In the genomic region with DNA sequence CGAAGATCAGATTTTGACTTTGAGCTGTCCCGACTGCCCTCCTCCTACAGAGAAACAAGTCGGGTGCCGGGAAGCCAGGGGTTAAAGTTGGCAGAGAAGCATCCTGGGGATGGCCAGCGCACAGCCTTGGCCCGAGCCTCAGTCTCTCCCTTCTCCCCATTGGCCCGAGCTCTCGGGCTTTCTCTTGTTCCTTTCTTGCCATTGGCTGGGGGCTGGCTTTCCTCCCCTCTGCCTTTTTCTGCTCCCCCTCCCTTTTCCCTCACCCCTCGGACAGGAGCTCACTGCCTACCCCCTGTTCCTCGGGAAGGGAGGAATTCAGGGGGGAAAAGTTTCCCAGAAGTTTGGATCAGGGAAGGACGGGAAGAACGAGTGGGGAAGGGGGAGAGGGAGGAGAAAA, we compare ENCODE assay signal across 9 mouse cellular contexts. TPM values are rescaled to one million over a fixed set of nuclear protein-coding genes. Genes with fewer than 3 reads are reported as not detected.
A peak's percentile ranks its signal among the peaks of the same experiment; 100 is the strongest.
DNase-seq lines count a peak whose midpoint lies in the region; ATAC-seq and TF ChIP-seq lines count a peak whose summit lies in the region.
"Had no signal": no experiment of that assay in that cellular context is flagged by ENCODE, and none has a peak within 500 bp of the region (broad histone marks: within the 10 kb centered on the region; RNA-seq: fewer than 3 reads in every experiment).

No protein-coding gene starts in this region.

- H3K79me2 ChIP-seq in MEL (ENCODE audit: control insufficient read depth, insufficient read depth, low read length, poor library complexity), result peaks cover 30% of the 10 kb centered on the region

- TF ChIP-seq CTCF in MEL (IDR thresholded peaks at IDR 0.05 in 2 of 3, conservative IDR thresholded peaks at IDR 0.05 in 1 of 3; ENCODE audit: control insufficient read depth in 1 of 3, insufficient read depth in 1 of 3, low read depth in 2 of 3, low read length in 3 of 3, poor library complexity in 1 of 3, severe bottlenecking in 1 of 3), result no peak
- TF ChIP-seq CTCF in liver, embryonic 14.5 days (IDR thresholded peaks at IDR 0.05; ENCODE audit: low read depth), result no peak

- no peak for TF ChIP-seq POLR2A in MEL (IDR thresholded peaks at IDR 0.05; ENCODE audit: control insufficient read depth in 1 of 2, insufficient read depth in 1 of 2, low read depth in 1 of 2, low read length in 2 of 2, poor library complexity in 1 of 2)

- H3K9me3 ChIP-seq in forebrain, embryonic 10.5 days, result no peaks in the 10 kb centered on the region
- H3K9me3 ChIP-seq in forebrain, embryonic 16.5 days (ENCODE audit: control insufficient read depth, low read length), result no peaks in the 10 kb centered on the region
- H3K9me3 ChIP-seq in MEL (replicated peaks; ENCODE audit: insufficient read depth, low read length), result no peaks in the 10 kb centered on the region
- no peaks in the 10 kb centered on the region for H3K9me3 ChIP-seq in liver, embryonic 14.5 days (ENCODE audit: control insufficient read depth, low read length)

- H3K9ac ChIP-seq in forebrain, embryonic 16.5 days (replicated peaks; ENCODE audit: low read depth, low read length), result no peak overlapping the region
- peak overlapping the region; percentile 99 for H3K9ac ChIP-seq in MEL (ENCODE audit: control insufficient read depth, low read depth, low read length, poor library complexity, severe bottlenecking)
- no peak overlapping the region for H3K9ac ChIP-seq in liver, embryonic 14.5 days (replicated peaks)

- peaks cover 47% of the 10 kb centered on the region for H3K4me1 ChIP-seq in forebrain, embryonic 10.5 days
- peaks cover 9% of the 10 kb centered on the region for H3K4me1 ChIP-seq in forebrain, embryonic 16.5 days (replicated peaks; ENCODE audit: control insufficient read depth, insufficient read depth, low read length)
- peaks cover 0 to 7% of the 10 kb centered on the region in 2 experiments; a peak in 1 of 4 replicates for H3K4me1 ChIP-seq in MEL (ENCODE audit: control insufficient read depth in 1 of 2, insufficient read depth in 2 of 2, low read length in 2 of 2)
- H3K4me1 ChIP-seq in liver, embryonic 14.5 days (replicated peaks; ENCODE audit: control insufficient read depth in 2 of 2, insufficient read depth in 2 of 2, low read length in 1 of 2), result no peaks in the 10 kb centered on the region

- H3K4me2 ChIP-seq in forebrain, embryonic 16.5 days (ENCODE audit: low read length), result no peak overlapping the region
- H3K4me2 ChIP-seq in liver, embryonic 14.5 days (ENCODE audit: low read depth), result peak overlapping the region; percentile 38

- under 1% methylated on average over 12 of the region's 12 CpGs for WGBS in forebrain, embryonic 10.5 days
- 0% methylated on average over 12 of the region's 12 CpGs for WGBS in forebrain, embryonic 16.5 days
- WGBS in liver, embryonic 14.5 days (ENCODE audit: insufficient replicate concordance), result 4% methylated on average over 12 of the region's 12 CpGs

- no peak for TF ChIP-seq RAD21 in MEL (IDR thresholded peaks at IDR 0.05; ENCODE audit: low read depth, low read length)

- H3K27me3 ChIP-seq in forebrain, embryonic 10.5 days (ENCODE audit: poor library complexity, severe bottlenecking), result peaks cover 100% of the 10 kb centered on the region
- peaks cover 78% of the 10 kb centered on the region for H3K27me3 ChIP-seq in forebrain, embryonic 16.5 days (replicated peaks; ENCODE audit: control insufficient read depth, insufficient read depth, low read length)
- no peaks in the 10 kb centered on the region for H3K27me3 ChIP-seq in MEL (ENCODE audit: control insufficient read depth in 1 of 2, insufficient read depth in 2 of 2, low read length in 2 of 2)
- H3K27me3 ChIP-seq in liver, embryonic 14.5 days (ENCODE audit: control insufficient read depth, insufficient read depth, low read length), result peaks cover 100% of the 10 kb centered on the region

- peak; percentile 75 for DNase-seq in forebrain, embryonic 10.5 days (ENCODE audit: extremely low spot score, low spot score)
- peak; percentile 85 for DNase-seq in MEL (ENCODE audit: low read depth, low spot score)
- DNase-seq in gastrocnemius, adult 18-20 months (ENCODE audit: low spot score), result peak; percentile 83
- DNase-seq in liver, embryonic 14.5 days (ENCODE audit: low read depth in 3 of 3, low spot score in 3 of 3), result no peak
- DNase-seq in testis, postnatal 10 days (ENCODE audit: low spot score), result no peak
- no peak for DNase-seq in adrenal gland, adult 8-10 months
- DNase-seq in cerebellum, adult 18-20 months, result no peak

- H3K27ac ChIP-seq in forebrain, embryonic 10.5 days, result no peak overlapping the region
- H3K27ac ChIP-seq in forebrain, embryonic 16.5 days (ENCODE audit: low read length), result no peak overlapping the region
- no peak overlapping the region for H3K27ac ChIP-seq in MEL (ENCODE audit: control insufficient read depth, low read depth, low read length)
- H3K27ac ChIP-seq in liver, embryonic 14.5 days, result no peak overlapping the region

- no peak for TF ChIP-seq EP300 in MEL (IDR thresholded peaks at IDR 0.05; ENCODE audit: low read depth in 1 of 2, low read length in 2 of 2)
- TF ChIP-seq EP300 in liver, embryonic 14.5 days (IDR thresholded peaks at IDR 0.05; ENCODE audit: low read depth), result no peak

- peak overlapping the region; percentile 56 for H3K4me3 ChIP-seq in forebrain, embryonic 10.5 days
- H3K4me3 ChIP-seq in forebrain, embryonic 16.5 days (replicated peaks; ENCODE audit: low read length), result no peak overlapping the region
- peak overlapping the region; percentile 87 to 99 for H3K4me3 ChIP-seq in MEL (ENCODE audit: control insufficient read depth in 1 of 2, insufficient read depth in 1 of 2, low read depth in 2 of 2, low read length in 2 of 2)
- no peak overlapping the region for H3K4me3 ChIP-seq in liver, embryonic 14.5 days (ENCODE audit: insufficient read depth in 1 of 2, low read depth in 2 of 2, low read length in 2 of 2)
- H3K4me3 ChIP-seq: erythroblast, embryonic 14.5 days had no signal

- H3K36me3 ChIP-seq in forebrain, embryonic 10.5 days (replicated peaks), result no peaks in the 10 kb centered on the region
- no peaks in the 10 kb centered on the region for H3K36me3 ChIP-seq in forebrain, embryonic 16.5 days (ENCODE audit: control insufficient read depth, insufficient read depth)
- H3K36me3 ChIP-seq in MEL (ENCODE audit: control insufficient read depth in 1 of 2, insufficient read depth in 2 of 2, low read length in 2 of 2), result peaks cover 0 to 3% of the 10 kb centered on the region in 2 experiments; a peak in 1 of 4 replicates
- H3K36me3 ChIP-seq in liver, embryonic 14.5 days (replicated peaks; ENCODE audit: control insufficient read depth, insufficient read depth, low read depth), result no peaks in the 10 kb centered on the region

- no peak; the same call in 1 of the 2 replicates for ATAC-seq in forebrain, embryonic 16.5 days
- no peak for ATAC-seq in liver, embryonic 14.5 days (ENCODE audit: insufficient read depth)

TF ChIP-seq in MEL, 35 proteins besides CTCF, POLR2A, EP300 and RAD21 (continues in another document):
- TF ChIP-seq ZNF384 (IDR thresholded peaks at IDR 0.05; ENCODE audit: low read depth, low read length), result peak; percentile 82
- TF ChIP-seq E2F4 (IDR thresholded peaks at IDR 0.05; ENCODE audit: borderline replicate concordance, low read depth, low read length), result no peak
- TF ChIP-seq MYB (IDR thresholded peaks at IDR 0.05; ENCODE audit: low read depth, low read length), result no peak
- TF ChIP-seq ELF1 (IDR thresholded peaks at IDR 0.05; ENCODE audit: low read depth, low read length), result no peak
- TF ChIP-seq MEF2A (IDR thresholded peaks at IDR 0.05; ENCODE audit: extremely low read depth, insufficient replicate concordance, low read depth, low read length, poor library complexity, severe bottlenecking), result no peak
- no peak for TF ChIP-seq GABPA (IDR thresholded peaks at IDR 0.05; ENCODE audit: low read depth, low read length)
- TF ChIP-seq ZC3H11A (IDR thresholded peaks at IDR 0.05; ENCODE audit: low read depth, low read length), result no peak
- TF ChIP-seq MAFK (IDR thresholded peaks at IDR 0.05; ENCODE audit: borderline replicate concordance, low read depth, low read length), result no peak
- TF ChIP-seq SMC3 (IDR thresholded peaks at IDR 0.05; ENCODE audit: low read depth, low read length), result no peak
- TF ChIP-seq SIN3A (IDR thresholded peaks at IDR 0.05; ENCODE audit: low read length), result no peak
- no peak for TF ChIP-seq TAL1 (IDR thresholded peaks at IDR 0.05; ENCODE audit: low read length)
- TF ChIP-seq GATA1 (IDR thresholded peaks at IDR 0.05; ENCODE audit: low read depth, low read length), result no peak
- TF ChIP-seq NELFE (IDR thresholded peaks at IDR 0.05; ENCODE audit: low read depth, low read length), result peak; percentile 20; the same call in 1 of the 2 replicates
- TF ChIP-seq UBTF (IDR thresholded peaks at IDR 0.05; ENCODE audit: borderline replicate concordance, insufficient read depth, low read depth, low read length), result no peak
- no peak for TF ChIP-seq NRF1 (IDR thresholded peaks at IDR 0.05; ENCODE audit: insufficient read depth, low read depth, low read length, poor library complexity, severe bottlenecking)
- 0 out of 2 replicates have a peak, but pooled peaks have one; percentile 16 for TF ChIP-seq TBP (IDR thresholded peaks at IDR 0.05; ENCODE audit: low read depth, low read length)
- TF ChIP-seq HCFC1 (IDR thresholded peaks at IDR 0.05; ENCODE audit: low read depth, low read length), result no peak
- TF ChIP-seq USF2 (IDR thresholded peaks at IDR 0.05; ENCODE audit: borderline replicate concordance in 1 of 2, insufficient read depth in 1 of 2, low read depth in 1 of 2, low read length in 2 of 2), result no peak
- TF ChIP-seq MAZ (IDR thresholded peaks at IDR 0.05; ENCODE audit: low read depth, low read length), result peak; percentile 79
- no peak for TF ChIP-seq ZKSCAN1 (IDR thresholded peaks at IDR 0.05; ENCODE audit: low read depth, low read length)
- TF ChIP-seq MYC (IDR thresholded peaks at IDR 0.05; ENCODE audit: low read depth, low read length), result no peak
- no peak for TF ChIP-seq CHD1 (IDR thresholded peaks at IDR 0.05; ENCODE audit: low read depth, low read length)
- no peak for TF ChIP-seq MAX (IDR thresholded peaks at IDR 0.05; ENCODE audit: low read length)

RNA-seq across cellular contexts. Expression of a gene that starts 12.9 kb away (rescaled TPM):
- polyA plus RNA-seq in forebrain, embryonic 10.5 days (2016; fragmentation: Nextera tagmentation; extraction: Ambion mirVana), result 1.4 and 2.8 TPM in 2 replicates
- 0.73 and 0.79 TPM in 2 replicates for polyA plus RNA-seq in forebrain, embryonic 16.5 days (2015; fragmentation: Nextera tagmentation; extraction: Ambion mirVana)
- 8.9 and 9.8 TPM in 2 replicates for total RNA-seq in MEL (2012; rRNA removed)
- polyA plus RNA-seq in MEL (2012; ENCODE audit: insufficient read depth in 1 of 2, insufficient read length in 2 of 2, low read depth in 1 of 2, low replicate concordance in 2 of 2, missing spikeins in 1 of 2), result 10 to 100 TPM in 1 of 2 experiments, not detected in 1; 13.0 TPM
- total RNA-seq in gastrocnemius, adult 18-20 months (2021), result 100 to 1,000 TPM; 125 to 144 TPM
- polyA plus RNA-seq in liver, embryonic 14.5 days (2012; rRNA removed), result 0.02 and 0.06 TPM in 2 replicates
- not detected in 2 replicates for polyA plus RNA-seq in liver, embryonic 14.5 days (2014; fragmentation: Nextera tagmentation; extraction: Ambion mirVana)
- total RNA-seq in adrenal gland, adult 8-10 months (2022), result 1 to 10 TPM in 1 of 4 experiments, under 1 TPM in 3; 0.35 to 1.4 (median 0.45) TPM
- polyA plus RNA-seq: erythroblast, embryonic 14.5 days had no signal

Comparison
In these comparisons a context has a peak if more than half of its experiments do, and no peak if none do; other contexts are left out.
1. H3K4me3 ChIP-seq: peak in forebrain, embryonic 10.5 days (single experiment) and MEL (2 of 2); none in forebrain, embryonic 16.5 days (single experiment) and liver, embryonic 14.5 days (0 of 2).
2. DNase-seq: peak in forebrain, embryonic 10.5 days (single experiment), MEL (single experiment) and gastrocnemius, adult 18-20 months (single experiment); none in liver, embryonic 14.5 days (0 of 3), testis, postnatal 10 days (single experiment), adrenal gland, adult 8-10 months (single experiment) and cerebellum, adult 18-20 months (0 of 2).